Mouse (Mus musculus) megakaryocyte, embryonic 14.5 days (primary cell): ENCODE data around the gene Nox1. TPM values are rescaled to one million over a fixed set of nuclear protein-coding genes. Genes with fewer than 3 reads are reported as not detected.
"Not testable (repeated sequence)": the region's sequence is repeated elsewhere in the genome, so short reads cannot be mapped to it uniquely, and the experiment has no call there.

Source experiments
- H3K27me3 ChIP-seq: replicated peaks from 2 replicates; pipeline ENCODE3; 2012; ENCODE audit warnings: inconsistent platforms
- H3K36me3 ChIP-seq: replicated peaks from 2 replicates; pipeline ENCODE3; 2012; ENCODE audit warnings: low read length, inconsistent platforms, mixed read lengths
- H3K4me1 ChIP-seq: 2 replicates; pipeline ENCODE4 v1.6.1; 2012; ENCODE audit warnings: inconsistent platforms
- H3K4me3 ChIP-seq: replicated peaks from 2 replicates; pipeline ENCODE3; 2012; ENCODE audit warnings: moderate library complexity, mild to moderate bottlenecking, inconsistent platforms
- H3K9me3 ChIP-seq: 2 replicates; pipeline ENCODE4 v1.6.1; 2012; ENCODE audit warnings: inconsistent platforms
- FLI1 ChIP-seq: IDR thresholded peaks from 2 replicates; pipeline ENCODE4 v1.6.1; 2012; ENCODE audit warnings: low read length, inconsistent platforms, mixed read lengths
- GATA1 ChIP-seq: IDR thresholded peaks from 3 replicates; pipeline ENCODE4 v1.6.1; 2012; ENCODE audit warnings: mixed read lengths, low read length, inconsistent platforms, borderline replicate concordance
- polyA plus RNA-seq: library from polyadenylated mRNA; stranded (reverse); fragments of >175 nt; gene quantifications from 2 replicates; pipeline ENCODE4 v1.2.3, GENCODE M21; 2012; ENCODE audit warnings: low replicate concordance; ENCODE audit not compliant: insufficient read depth

Gene Nox1
- polyA plus RNA-seq: not detected in 2 replicates

DNA sequence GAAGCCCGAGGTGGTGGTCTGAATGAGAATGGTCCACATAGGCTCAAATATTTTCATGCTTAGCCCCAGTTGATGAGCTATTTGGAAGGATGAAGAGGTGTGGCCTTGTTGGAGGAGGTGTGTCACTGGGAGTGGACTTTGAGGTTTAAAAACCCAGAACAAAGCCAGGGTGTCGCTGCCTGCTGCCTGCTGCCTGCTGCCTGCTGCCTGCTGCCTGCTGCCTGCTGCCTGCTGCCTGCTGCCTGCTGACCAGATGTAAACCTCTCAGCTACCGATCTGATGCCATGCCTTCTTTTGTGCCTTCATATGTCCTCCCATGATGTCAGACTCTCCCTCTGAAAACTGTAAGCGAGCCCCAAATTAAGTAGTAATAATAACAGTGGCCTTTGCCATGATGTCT, at the start of gene Nox1:
Nox1 (minus strand) TSS at position 101 of the 400 bp plus-strand sequence.
- peaks cover 76% of the 10 kb centered on the region for H3K36me3 ChIP-seq
- no peak within 1 kb of the TSS for H3K4me3 ChIP-seq
- no peaks in the 10 kb centered on the region for H3K4me1 ChIP-seq
- no peaks in the 10 kb centered on the region for H3K9me3 ChIP-seq
- peaks cover 8% of the 10 kb centered on the region for H3K27me3 ChIP-seq
- TF ChIP-seq FLI1 (no peak), GATA1 (no peak)

DNA sequence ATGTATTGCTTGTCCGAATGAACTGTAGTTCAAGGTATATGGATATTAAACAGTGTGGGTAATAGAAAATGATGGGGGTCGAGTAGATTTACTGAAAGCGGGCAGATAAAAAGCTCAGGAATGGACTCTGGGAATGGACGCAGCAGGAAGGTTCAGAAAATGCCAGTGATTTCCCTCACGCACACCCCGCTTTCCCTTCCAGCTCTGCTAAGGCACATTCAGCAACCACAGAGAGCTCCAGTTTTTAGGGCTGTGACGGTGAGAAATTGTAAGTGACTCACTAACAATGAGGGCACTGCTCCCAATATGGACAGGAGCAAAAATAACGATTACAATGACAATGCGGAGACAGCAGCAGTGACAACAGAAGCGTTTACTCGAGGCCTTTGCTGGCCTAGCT, 40.4 kb upstream of the Nox1 start:
- H3K36me3 ChIP-seq: peaks cover 88% of the 10 kb centered on the region
- H3K4me3 ChIP-seq: no peak overlapping the region
- peaks cover 3% of the 10 kb centered on the region; the same call in 1 of the 2 replicates for H3K4me1 ChIP-seq
- no peaks in the 10 kb centered on the region for H3K9me3 ChIP-seq
- H3K27me3 ChIP-seq: no peaks in the 10 kb centered on the region
- TF ChIP-seq GATA1 (no peak), FLI1 (no peak)

DNA sequence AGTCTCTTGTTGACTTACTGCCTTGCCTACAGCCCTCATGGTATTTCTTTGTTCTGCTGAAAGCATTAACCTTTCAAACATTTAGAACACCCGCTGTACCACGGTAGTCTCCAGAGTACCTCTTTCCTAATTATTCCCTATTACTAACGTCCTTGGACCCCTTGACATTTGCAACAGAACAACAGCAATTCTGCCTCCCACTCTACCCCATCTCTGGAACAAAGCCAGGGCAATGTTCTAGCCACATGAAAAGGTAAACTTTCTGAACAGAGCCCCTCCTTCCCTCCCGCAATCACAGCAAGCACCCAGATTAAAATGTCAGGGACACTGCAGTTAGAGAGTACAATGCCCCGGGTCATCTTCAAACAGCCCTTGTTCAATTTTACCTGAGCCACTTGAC, 39.4 kb upstream of the Nox1 start:
- TF ChIP-seq FLI1 (no peak), GATA1 (no peak)
- Histone ChIP-seq H3K4me1 (peaks cover 3% of the 10 kb centered on the region; the same call in 1 of the 2 replicates), H3K9me3 (no peaks in the 10 kb centered on the region), H3K4me3 (no peak overlapping the region), H3K27me3 (no peaks in the 10 kb centered on the region), H3K36me3 (peaks cover 81% of the 10 kb centered on the region)

DNA sequence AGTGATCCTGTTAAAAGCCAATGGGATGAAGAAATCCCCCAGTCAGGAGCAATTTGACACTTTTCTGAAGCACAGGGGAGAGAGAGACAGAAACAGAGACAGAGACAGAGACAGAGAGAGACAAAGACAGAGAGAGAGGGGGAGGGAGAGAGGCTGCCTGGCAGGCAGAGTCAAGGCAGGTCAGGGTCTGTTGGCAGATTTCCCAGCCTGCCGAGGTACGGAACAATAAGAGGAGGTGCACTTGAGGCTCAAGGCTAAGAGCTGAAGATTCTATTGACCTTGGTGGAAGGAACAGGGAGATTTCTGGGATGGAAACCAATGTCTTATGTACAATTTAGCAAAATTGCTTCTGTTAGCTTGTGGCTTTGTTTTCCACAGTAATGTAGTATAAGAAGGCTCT, 26.4 kb upstream of the Nox1 start:
- Histone ChIP-seq H3K36me3 (peaks cover 55% of the 10 kb centered on the region), H3K4me1 (no peaks in the 10 kb centered on the region), H3K4me3 (no peak overlapping the region), H3K27me3 (peaks cover 2% of the 10 kb centered on the region), H3K9me3 (peaks cover 14% of the 10 kb centered on the region)
- no peak for TF ChIP-seq FLI1

DNA sequence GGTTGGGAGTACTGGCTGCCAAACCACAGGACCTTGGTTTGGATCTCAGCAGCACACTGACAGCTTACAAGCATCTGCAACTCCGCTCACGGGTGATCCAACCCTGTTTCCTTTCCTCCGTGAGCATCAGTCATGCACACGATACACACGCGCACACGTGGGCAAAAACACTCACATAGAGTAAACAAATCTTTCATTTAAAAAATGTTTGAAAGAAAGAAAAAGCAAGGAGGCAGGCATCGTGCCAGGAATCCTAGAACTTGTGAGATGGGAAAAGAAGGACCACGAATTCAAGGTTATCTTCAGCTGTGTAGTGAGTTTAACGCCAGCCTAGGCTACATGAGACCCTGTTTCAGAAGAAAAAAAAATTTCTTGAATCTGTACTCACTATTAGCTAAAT, 24.2 kb upstream of the Nox1 start:
- peaks cover 14% of the 10 kb centered on the region for H3K9me3 ChIP-seq
- H3K36me3 ChIP-seq: peaks cover 65% of the 10 kb centered on the region
- TF ChIP-seq GATA1 (no peak), FLI1 (no peak)
- no peaks in the 10 kb centered on the region for H3K27me3 ChIP-seq
- no peak overlapping the region for H3K4me3 ChIP-seq
- no peaks in the 10 kb centered on the region for H3K4me1 ChIP-seq

DNA sequence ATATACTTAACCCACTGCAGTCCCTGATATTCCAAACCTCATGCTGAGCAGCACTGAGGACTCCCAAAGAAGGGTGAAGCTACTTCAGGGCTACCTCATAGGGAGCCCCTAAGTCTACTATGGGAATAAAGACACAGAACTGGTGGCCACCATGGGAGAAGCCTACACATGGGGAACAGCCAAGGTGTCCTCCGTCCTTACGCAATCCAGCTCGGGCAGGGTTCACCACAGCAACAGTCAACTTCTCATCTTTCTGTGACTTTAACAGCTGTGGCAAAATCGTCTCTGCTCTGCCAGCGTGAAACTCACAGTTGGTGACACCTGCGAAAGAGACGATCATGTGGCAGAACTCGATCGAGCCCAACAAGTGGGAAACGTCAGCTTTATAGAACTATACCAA, 16.5 kb upstream of the Nox1 start:
- H3K4me1 ChIP-seq: no peaks in the 10 kb centered on the region
- no peak for TF ChIP-seq GATA1
- TF ChIP-seq FLI1: no peak
- H3K9me3 ChIP-seq: no peaks in the 10 kb centered on the region
- no peak overlapping the region for H3K4me3 ChIP-seq
- no peaks in the 10 kb centered on the region for H3K27me3 ChIP-seq
- H3K36me3 ChIP-seq: peaks cover 86% of the 10 kb centered on the region

DNA sequence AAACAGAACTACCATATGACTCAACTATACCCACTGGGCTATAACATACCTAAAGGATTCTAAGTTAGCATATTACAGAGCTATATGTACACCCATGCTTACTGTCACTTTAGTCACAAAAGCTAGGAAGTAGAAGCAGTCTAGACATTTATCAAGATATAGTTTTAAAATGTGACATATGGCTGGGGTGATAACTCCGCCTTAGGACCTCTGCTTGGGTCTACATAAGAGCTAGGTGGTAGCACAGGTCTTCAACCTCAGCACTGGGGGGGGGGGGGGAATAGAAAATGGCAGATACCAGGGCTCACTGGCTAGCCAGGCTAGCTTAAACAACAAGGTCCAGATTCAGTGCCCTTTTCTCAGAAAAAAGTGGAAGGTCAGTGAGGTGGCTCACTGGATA, 11.3 kb upstream of the Nox1 start:
- H3K27me3 ChIP-seq: no peaks in the 10 kb centered on the region
- H3K4me1 ChIP-seq: no peaks in the 10 kb centered on the region
- H3K36me3 ChIP-seq: peaks cover 63% of the 10 kb centered on the region
- H3K9me3 ChIP-seq: no peaks in the 10 kb centered on the region
- no peak for TF ChIP-seq GATA1
- no peak for TF ChIP-seq FLI1
- no peak overlapping the region for H3K4me3 ChIP-seq

DNA sequence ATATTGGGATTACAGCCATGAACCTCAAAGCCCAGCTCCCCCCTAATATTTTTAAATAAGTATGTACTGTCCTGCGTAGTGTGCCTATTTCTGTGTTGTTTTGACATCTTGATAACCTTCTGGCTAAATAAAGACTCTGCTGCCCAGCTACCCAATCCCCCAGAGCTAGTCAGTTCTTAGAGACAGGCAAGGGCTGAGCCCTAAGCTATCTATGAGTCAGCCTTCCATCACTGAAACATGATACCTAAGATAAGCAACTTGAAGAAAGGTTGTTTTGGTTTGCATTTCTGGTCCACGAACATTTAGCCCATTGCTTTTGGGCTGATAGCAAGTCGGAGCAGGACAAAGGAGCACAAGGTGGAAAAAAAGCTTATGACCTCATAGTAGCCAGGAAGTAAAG, 1.1 kb downstream of the Nox1 start:
- H3K36me3 ChIP-seq: peaks cover 75% of the 10 kb centered on the region

DNA sequence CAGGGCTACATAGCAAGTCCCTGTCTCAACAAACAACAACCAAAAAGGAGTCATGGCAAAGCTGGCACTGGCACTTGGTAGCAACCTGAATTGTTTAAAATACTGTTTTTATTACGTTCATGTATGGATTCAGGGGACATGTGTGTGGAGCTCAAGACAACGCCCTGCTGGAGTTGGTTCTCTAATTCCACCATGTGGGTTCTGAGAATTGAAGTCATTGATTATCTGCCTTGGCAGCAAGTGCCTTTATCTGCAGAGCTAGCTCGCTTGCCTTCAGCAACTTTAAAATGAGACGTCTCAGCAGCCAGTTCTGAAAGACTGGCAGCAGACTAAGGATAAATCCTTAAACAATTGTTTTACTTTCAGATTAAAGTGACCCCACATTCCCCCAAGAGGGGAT, 3.6 kb downstream of the Nox1 start:
- no peaks in the 10 kb centered on the region for H3K4me1 ChIP-seq
- peaks cover 3% of the 10 kb centered on the region for H3K27me3 ChIP-seq
- H3K36me3 ChIP-seq: peaks cover 55% of the 10 kb centered on the region
- H3K9me3 ChIP-seq: no peaks in the 10 kb centered on the region
- H3K4me3 ChIP-seq: no peak overlapping the region
- TF ChIP-seq GATA1: no peak
- no peak for TF ChIP-seq FLI1

More for the DNA sequence above, 1.1 kb downstream of the Nox1 start:
- no peaks in the 10 kb centered on the region for H3K4me1 ChIP-seq
- H3K27me3 ChIP-seq: peaks cover 8% of the 10 kb centered on the region
- no peak overlapping the region for H3K4me3 ChIP-seq
- TF ChIP-seq GATA1 (no peak), FLI1 (no peak)
- H3K9me3 ChIP-seq: no peaks in the 10 kb centered on the region

DNA sequence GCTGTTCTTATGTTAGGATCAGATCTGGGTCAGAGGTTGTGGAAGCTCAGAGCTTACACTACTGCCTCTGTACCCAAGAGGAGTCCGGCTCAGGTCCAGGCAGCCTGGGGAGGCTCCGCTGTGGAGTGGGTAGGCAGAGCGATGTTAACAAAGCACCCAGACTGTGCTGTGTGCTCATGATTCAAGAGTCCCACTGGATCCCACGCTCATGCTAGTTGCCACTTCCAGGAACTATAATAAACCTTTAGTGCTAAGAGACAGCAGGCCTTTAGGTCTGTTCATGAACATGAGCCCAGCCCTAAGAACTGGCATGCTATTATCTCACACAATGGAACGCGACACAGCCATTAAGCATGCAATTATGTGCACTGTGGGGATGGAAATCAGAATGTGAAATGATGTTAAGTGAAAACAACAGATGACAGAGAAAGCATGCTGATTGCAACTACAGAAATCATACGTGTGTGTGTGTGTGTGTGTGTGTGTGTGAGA, 10.6 kb downstream of the Nox1 start:
- no peaks in the 10 kb centered on the region for H3K9me3 ChIP-seq
- TF ChIP-seq FLI1 (no peak), GATA1 (no peak)
- no peak overlapping the region for H3K4me3 ChIP-seq
- peaks cover 7% of the 10 kb centered on the region for H3K27me3 ChIP-seq
- H3K36me3 ChIP-seq: peaks cover 22% of the 10 kb centered on the region
- H3K4me1 ChIP-seq: no peaks in the 10 kb centered on the region

DNA sequence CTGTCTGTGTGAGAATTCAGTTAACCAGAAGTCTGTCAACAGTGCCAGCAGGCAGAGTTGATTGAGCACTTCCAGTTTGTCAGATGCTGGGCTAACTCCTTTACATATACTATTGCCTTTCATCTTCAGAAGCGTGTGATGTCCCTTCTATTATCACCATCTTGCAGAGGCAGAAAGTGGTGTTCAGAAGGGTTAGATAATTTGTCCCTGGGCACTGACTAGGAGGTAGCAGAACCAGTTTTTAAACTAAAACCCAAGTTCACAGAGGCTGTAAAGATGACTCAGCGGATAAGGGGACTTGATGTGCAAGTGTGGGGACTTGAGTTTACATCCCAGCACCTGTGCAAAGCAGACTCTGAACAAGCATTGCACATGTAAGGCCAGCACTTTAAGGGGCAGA, 13.3 kb downstream of the Nox1 start:
- no peak overlapping the region for H3K4me3 ChIP-seq
- TF ChIP-seq GATA1: no peak
- TF ChIP-seq FLI1: no peak

DNA sequence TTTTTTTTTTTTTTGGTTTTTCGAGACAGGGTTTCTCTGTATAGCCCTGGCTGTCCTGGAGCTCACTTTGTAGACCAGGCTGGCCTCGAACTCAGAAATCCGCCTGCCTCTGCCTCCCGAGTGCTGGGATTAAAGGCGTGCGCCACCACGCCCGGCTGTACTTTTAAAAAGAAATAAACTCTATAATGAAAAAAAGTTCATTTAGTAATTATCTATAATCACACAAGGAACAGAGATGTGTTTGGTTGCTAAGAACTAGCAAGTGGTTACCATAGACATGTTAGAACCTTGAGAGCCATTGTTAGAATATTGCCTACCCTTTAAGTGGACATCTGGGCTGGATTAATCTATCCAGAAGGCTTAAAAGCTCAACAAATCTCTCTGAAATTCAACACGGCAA, 34.6 kb downstream of the Nox1 start, which contains the start of gene Arl13a:
Arl13a (plus strand) TSS at position 301 of the 400 bp plus-strand sequence.
- not testable (repeated sequence) for H3K36me3 ChIP-seq, H3K4me3 ChIP-seq, H3K4me1 ChIP-seq, H3K27me3 ChIP-seq, H3K9me3 ChIP-seq

More for the DNA sequence above, 13.3 kb downstream of the Nox1 start:
- Histone ChIP-seq H3K4me1 (peaks cover 3% of the 10 kb centered on the region; the same call in 1 of the 2 replicates), H3K27me3 (peaks cover 7% of the 10 kb centered on the region), H3K9me3 (no peaks in the 10 kb centered on the region), H3K36me3 (peaks cover 26% of the 10 kb centered on the region)
